Mouse (Mus musculus) hindbrain, embryonic 11.5 days (tissue): ENCODE data around the gene Fam83d. TPM values are rescaled to one million over a fixed set of nuclear protein-coding genes. Genes with fewer than 3 reads are reported as not detected.

Experiments used
- ATAC-seq: fragments of 200-750 bp; cut with Nextera tagmentation; 2 replicates; pipeline ENCODE4 v1.8.0; 2017; ENCODE audit warnings: mild to moderate bottlenecking, moderate TSS enrichment, moderate library complexity; ENCODE audit not compliant: low FRiP score
- DNase-seq: peaks from one replicate; pipeline ENCODE4 v3.0.0-alpha.2; 2015; ENCODE audit warnings: low spot score
- H3K27ac ChIP-seq: fragments of 300-500 bp; sonication (generic); 2 replicates; pipeline ENCODE4 v1.5.1; 2014; ENCODE audit warnings: mild to moderate bottlenecking, low read depth, low read length
- H3K27me3 ChIP-seq: fragments of 300-500 bp; sonication (generic); 2 replicates; pipeline ENCODE4 v1.6.1; 2014; ENCODE audit warnings: mild to moderate bottlenecking, low read length, moderate library complexity, mixed read lengths; ENCODE audit not compliant: control insufficient read depth, insufficient read depth
- H3K36me3 ChIP-seq: fragments of 300-500 bp; sonication (generic); 2 replicates; pipeline ENCODE4 v1.6.1; 2014; ENCODE audit warnings: mild to moderate bottlenecking, low read length, moderate library complexity, mixed read lengths; ENCODE audit not compliant: control insufficient read depth, insufficient read depth
- H3K4me1 ChIP-seq: fragments of 300-500 bp; sonication (generic); replicated peaks from 2 replicates; pipeline ENCODE4 v1.6.1; 2014; ENCODE audit warnings: low read length, mixed read lengths; ENCODE audit not compliant: control insufficient read depth, insufficient read depth
- H3K4me2 ChIP-seq: fragments of 300-500 bp; sonication (generic); replicated peaks from 2 replicates; pipeline ENCODE4 v1.6.1; 2014; ENCODE audit warnings: mild to moderate bottlenecking, low read depth, low read length
- H3K4me3 ChIP-seq: fragments of 300-500 bp; sonication (generic); 2 replicates; pipeline ENCODE4 v1.5.1; 2014; ENCODE audit warnings: low read depth, low read length
- H3K9ac ChIP-seq: fragments of 300-500 bp; sonication (generic); 2 replicates; pipeline ENCODE4 v1.6.1; 2014; ENCODE audit warnings: low read depth, low read length
- H3K9me3 ChIP-seq: fragments of 300-500 bp; sonication (generic); 2 replicates; pipeline ENCODE4 v1.6.1; 2016; ENCODE audit warnings: low read length; ENCODE audit not compliant: control insufficient read depth
- WGBS: fragments of 180-500 bp; shearing (Covaris S2); extraction: QIAGEN DNeasy Blood & Tissue Kit; methylation state at CpG from one replicate; pipeline ENCODE4 v1.1.7; 2014; 5-methylcytosine and 5-hydroxymethylcytosine counted together
- polyA plus RNA-seq: library from polyadenylated mRNA; unstranded; fragments of >200 nt; fragmentation: Nextera tagmentation; extraction: Ambion mirVana; gene quantifications from 2 replicates; pipeline ENCODE4 v1.2.1, GENCODE M21; 2014

Gene Fam83d
- 37.8 and 38.3 TPM in 2 replicates for polyA plus RNA-seq

- no peaks in the 10 kb centered on the region for H3K36me3 ChIP-seq
- peak within 1 kb of the TSS; percentile 70 for H3K9ac ChIP-seq
- under 1% methylated on average over 48 of the region's 48 CpGs for WGBS
- H3K27me3 ChIP-seq = no peaks in the 10 kb centered on the region
- H3K4me2 ChIP-seq = peak within 1 kb of the TSS; percentile 80
- peak within 1 kb of the TSS; percentile 33; the same call in 1 of the 2 replicates for H3K27ac ChIP-seq
- H3K9me3 ChIP-seq = no peaks in the 10 kb centered on the region
- ATAC-seq = peak; percentile 99
- H3K4me1 ChIP-seq = peaks cover 3% of the 10 kb centered on the region; the same call in 1 of the 2 replicates
- peak; percentile 95 for DNase-seq
- H3K4me3 ChIP-seq = peak within 1 kb of the TSS; percentile 80
Observed at GRCm38 (mm10) chr2:158767742-158768339, at the start of gene Fam83d. Gene Fam83d, plus strand, starts transcription at chr2:158768093.

DNA sequence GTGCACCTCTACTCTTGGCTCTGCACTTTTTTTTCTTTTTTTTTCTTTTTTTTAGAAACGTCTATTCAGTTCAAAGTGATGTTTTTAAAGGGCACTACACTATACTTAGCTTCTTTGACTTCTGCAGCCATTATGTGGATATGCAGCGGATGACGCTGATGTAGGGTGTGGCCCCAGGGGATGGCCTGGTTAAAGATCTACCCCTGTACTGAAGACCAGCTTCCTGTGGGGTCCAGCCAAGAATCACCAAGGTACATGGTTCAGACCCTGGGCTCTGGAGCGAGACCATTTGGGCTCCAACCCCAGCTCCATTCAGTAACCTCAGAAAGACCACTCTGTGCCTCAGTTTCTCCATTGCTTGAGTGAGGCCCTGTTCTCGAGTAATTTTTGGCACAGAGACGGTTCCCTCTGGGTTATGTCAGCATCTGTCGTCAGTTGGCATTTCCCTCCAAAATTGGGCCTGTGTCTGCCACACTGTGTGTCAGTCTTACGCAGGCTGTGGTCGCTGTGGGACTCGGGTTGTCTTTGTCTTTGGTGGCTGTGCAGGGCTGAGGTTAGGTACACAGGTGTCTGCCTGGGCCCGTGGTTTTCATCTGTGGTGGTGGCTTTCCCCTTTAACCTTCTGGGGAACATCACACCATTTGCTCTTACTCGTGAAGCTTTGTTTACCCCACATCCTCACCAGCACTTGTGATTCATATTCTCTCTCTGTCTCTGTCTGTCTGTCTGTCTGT lies 48.9 kb upstream of the Fam83d start:
- ATAC-seq (no peak), DNase-seq (no peak)
- Histone ChIP-seq H3K27ac (no peak overlapping the region), H3K9me3 (no peaks in the 10 kb centered on the region), H3K4me3 (no peak overlapping the region), H3K4me2 (no peak overlapping the region), H3K36me3 (no peaks in the 10 kb centered on the region), H3K9ac (no peak overlapping the region), H3K4me1 (peaks cover 2% of the 10 kb centered on the region; the same call in 1 of the 2 replicates), H3K27me3 (no peaks in the 10 kb centered on the region)
- WGBS = 88% methylated on average over 12 of the region's 12 CpGs

GRCm38 (mm10) chr2:158720715-158721370 lies 47.0 kb upstream of the Fam83d start:
- Histone ChIP-seq H3K9ac (no peak overlapping the region), H3K4me3 (no peak overlapping the region), H3K9me3 (no peaks in the 10 kb centered on the region), H3K4me1 (peaks cover 2% of the 10 kb centered on the region; the same call in 1 of the 2 replicates), H3K4me2 (no peak overlapping the region), H3K27me3 (no peaks in the 10 kb centered on the region), H3K27ac (no peak overlapping the region), H3K36me3 (no peaks in the 10 kb centered on the region)
- DNase-seq (no peak), ATAC-seq (no peak)
- 74% methylated on average over 16 of the region's 16 CpGs for WGBS

DNA sequence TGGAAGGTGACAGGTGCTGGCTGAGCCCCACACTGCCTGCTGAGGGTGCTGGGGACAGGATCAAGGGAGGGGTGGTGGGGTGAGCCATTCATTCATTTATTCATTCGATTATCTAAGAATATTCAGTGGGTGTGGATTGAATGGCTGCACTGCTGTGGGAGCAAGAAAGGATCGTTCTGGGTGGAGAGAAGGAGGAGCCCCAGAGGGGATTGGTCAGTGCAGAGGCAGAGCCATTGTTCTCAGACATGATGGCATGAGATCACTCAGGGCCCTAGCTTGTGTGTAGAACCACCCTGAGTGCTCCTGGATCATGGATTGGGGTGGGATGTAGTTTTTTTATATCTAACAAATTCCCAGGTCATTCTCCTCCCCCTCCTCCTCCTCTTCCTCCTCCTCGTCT lies 46.4 kb upstream of the Fam83d start:
- H3K36me3 ChIP-seq = no peaks in the 10 kb centered on the region
- ATAC-seq = no peak; the same call in 1 of the 2 replicates
- H3K27ac ChIP-seq = no peak overlapping the region
- H3K4me1 ChIP-seq = peaks cover 2% of the 10 kb centered on the region; the same call in 1 of the 2 replicates
- H3K9ac ChIP-seq = no peak overlapping the region
- no peak overlapping the region for H3K4me3 ChIP-seq
- H3K4me2 ChIP-seq = no peak overlapping the region
- no peaks in the 10 kb centered on the region for H3K27me3 ChIP-seq
- WGBS = 45% methylated on average over 3 of the region's 3 CpGs
- H3K9me3 ChIP-seq = no peaks in the 10 kb centered on the region
- no peak for DNase-seq

GRCm38 (mm10) chr2:158722135-158722534 lies 45.8 kb upstream of the Fam83d start:
- 86% methylated on average over 4 of the region's 4 CpGs for WGBS
- Histone ChIP-seq H3K4me2 (no peak overlapping the region), H3K27ac (no peak overlapping the region), H3K9ac (no peak overlapping the region), H3K9me3 (no peaks in the 10 kb centered on the region), H3K27me3 (no peaks in the 10 kb centered on the region), H3K4me1 (peaks cover 2% of the 10 kb centered on the region; the same call in 1 of the 2 replicates), H3K36me3 (no peaks in the 10 kb centered on the region), H3K4me3 (no peak overlapping the region)
- DNase-seq (no peak), ATAC-seq (no peak)

- Histone ChIP-seq H3K4me2 (no peak overlapping the region), H3K4me1 (peaks cover 2% of the 10 kb centered on the region; the same call in 1 of the 2 replicates), H3K36me3 (no peaks in the 10 kb centered on the region), H3K9ac (no peak overlapping the region), H3K9me3 (no peaks in the 10 kb centered on the region), H3K27ac (no peak overlapping the region), H3K4me3 (no peak overlapping the region), H3K27me3 (no peaks in the 10 kb centered on the region)
- DNase-seq (no peak), ATAC-seq (no peak)
- 61% methylated on average over 6 of the region's 6 CpGs for WGBS
Observed at GRCm38 (mm10) chr2:158722991-158723551, 44.8 kb upstream of the Fam83d start.

- DNase-seq (no peak), ATAC-seq (no peak)
- 68% methylated on average over 6 of the region's 6 CpGs for WGBS
- Histone ChIP-seq H3K9ac (no peak overlapping the region), H3K27me3 (no peaks in the 10 kb centered on the region), H3K9me3 (no peaks in the 10 kb centered on the region), H3K4me1 (peaks cover 2% of the 10 kb centered on the region; the same call in 1 of the 2 replicates), H3K4me3 (no peak overlapping the region), H3K4me2 (no peak overlapping the region), H3K36me3 (no peaks in the 10 kb centered on the region), H3K27ac (no peak overlapping the region)
Observed at GRCm38 (mm10) chr2:158723806-158724205, 44.1 kb upstream of the Fam83d start.

DNA sequence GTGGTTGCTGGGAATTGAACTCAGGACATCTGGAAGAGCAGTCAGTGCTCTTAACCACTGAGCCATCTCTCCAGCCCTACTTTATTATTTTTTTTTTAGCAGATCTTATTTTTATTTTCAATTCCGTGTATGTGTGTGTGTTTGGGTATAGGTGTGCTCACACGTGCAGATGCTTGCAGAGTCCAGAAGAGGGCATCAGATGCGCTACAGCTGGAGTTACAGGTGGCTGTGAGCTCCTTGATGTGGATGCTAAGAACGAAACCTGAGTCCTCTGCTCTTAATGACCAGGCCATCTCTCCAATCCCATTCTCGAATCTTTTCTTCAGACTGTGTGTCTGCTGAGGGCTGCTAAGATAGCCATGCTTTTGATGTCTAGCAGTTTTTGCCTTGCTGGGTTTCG lies 41.6 kb upstream of the Fam83d start:
- Histone ChIP-seq H3K27ac (no peak overlapping the region), H3K4me2 (no peak overlapping the region), H3K36me3 (no peaks in the 10 kb centered on the region), H3K9me3 (no peaks in the 10 kb centered on the region), H3K27me3 (no peaks in the 10 kb centered on the region), H3K4me1 (peaks cover 2% of the 10 kb centered on the region; the same call in 1 of the 2 replicates), H3K9ac (no peak overlapping the region), H3K4me3 (no peak overlapping the region)
- DNase-seq = no peak
- 66% methylated on average over 6 of the region's 6 CpGs for WGBS
- no peak for ATAC-seq
